Mouse (Mus musculus): ENCODE measurements around the gene Bscl2. TPM values are rescaled to one million over a fixed set of nuclear protein-coding genes. Genes with fewer than 3 reads are reported as not detected.

The Bscl2 gene
- polyA plus RNA-seq, 1 experiment from 2014 or later, result 66.0 TPM

GRCm38 (mm10) chr19:8803879-8804660 lies 33.2 kb upstream of the Bscl2 start:
- 91% methylated on average over 11 of the region's 11 CpGs for WGBS
- ATAC-seq (no peak), DNase-seq (ENCODE audit: low spot score) (no peak)

DNA sequence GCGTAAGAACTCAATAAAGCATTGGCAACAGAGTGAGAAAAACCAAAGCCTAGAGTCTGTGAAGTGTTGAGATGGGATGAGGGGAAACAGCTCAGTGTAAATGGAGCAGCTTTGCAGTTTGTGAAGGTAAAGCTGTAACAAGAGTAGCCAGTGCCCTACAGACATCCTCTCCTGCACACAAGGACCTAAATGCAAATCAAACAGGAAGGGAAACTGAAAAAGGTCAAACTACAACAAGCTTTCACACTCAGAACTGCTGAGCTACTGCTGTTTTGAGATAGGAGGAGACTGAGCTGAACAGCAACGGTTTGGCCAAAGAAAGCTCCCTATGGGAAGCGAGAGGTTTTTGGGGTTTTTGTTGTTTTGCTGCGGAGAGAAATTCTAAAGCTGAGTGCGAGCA lies 30.5 kb upstream of the Bscl2 start:
- DNase-seq (ENCODE audit: low spot score), result no peak
- no peak overlapping the region for H3K4me3 ChIP-seq (ENCODE audit: low read depth, low read length)
- H3K9me3 ChIP-seq (replicated peaks; ENCODE audit: control insufficient read depth, low read length), result no peaks in the 10 kb centered on the region
- H3K36me3 ChIP-seq (ENCODE audit: control insufficient read depth, insufficient read depth, low read length), result peaks cover 59% of the 10 kb centered on the region
- H3K27ac ChIP-seq (ENCODE audit: low read depth, low read length), result no peak overlapping the region
- H3K27me3 ChIP-seq (replicated peaks; ENCODE audit: control insufficient read depth, insufficient read depth, low read length), result no peaks in the 10 kb centered on the region
- no peak overlapping the region for H3K9ac ChIP-seq (ENCODE audit: low read length)
- H3K4me2 ChIP-seq (ENCODE audit: low read length), result no peak overlapping the region
- H3K4me1 ChIP-seq (ENCODE audit: control insufficient read depth, insufficient read depth, low read length), result peaks cover 5% of the 10 kb centered on the region; the same call in 1 of the 2 replicates
- WGBS, result 91% methylated on average over 5 of the region's 5 CpGs
- ATAC-seq, result no peak

More at GRCm38 (mm10) chr19:8803879-8804660, 33.2 kb upstream of the Bscl2 start:
- peaks cover 36% of the 10 kb centered on the region for H3K36me3 ChIP-seq (ENCODE audit: control insufficient read depth, insufficient read depth, low read length)
- peaks cover 8% of the 10 kb centered on the region; the same call in 1 of the 2 replicates for H3K4me1 ChIP-seq (ENCODE audit: control insufficient read depth, insufficient read depth, low read length)
- no peak overlapping the region for H3K4me2 ChIP-seq (ENCODE audit: low read length)
- no peak overlapping the region for H3K27ac ChIP-seq (ENCODE audit: low read depth, low read length)
- no peak overlapping the region for H3K4me3 ChIP-seq (ENCODE audit: low read depth, low read length)
- H3K9me3 ChIP-seq (replicated peaks; ENCODE audit: control insufficient read depth, low read length), result no peaks in the 10 kb centered on the region
- H3K9ac ChIP-seq (ENCODE audit: low read length), result no peak overlapping the region
- no peaks in the 10 kb centered on the region for H3K27me3 ChIP-seq (replicated peaks; ENCODE audit: control insufficient read depth, insufficient read depth, low read length)

- Histone ChIP-seq H3K27ac (ENCODE audit: low read depth, low read length) (no peak overlapping the region), H3K27me3 (replicated peaks; ENCODE audit: control insufficient read depth, insufficient read depth, low read length) (no peaks in the 10 kb centered on the region), H3K36me3 (ENCODE audit: control insufficient read depth, insufficient read depth, low read length) (peaks cover 46% of the 10 kb centered on the region), H3K4me1 (ENCODE audit: control insufficient read depth, insufficient read depth, low read length) (peaks cover 19% of the 10 kb centered on the region), H3K4me2 (ENCODE audit: low read length) (no peak overlapping the region; the same call in 1 of the 2 replicates), H3K9me3 (replicated peaks; ENCODE audit: control insufficient read depth, low read length) (no peaks in the 10 kb centered on the region), H3K9ac (ENCODE audit: low read length) (no peak overlapping the region), H3K4me3 (ENCODE audit: low read depth, low read length) (no peak overlapping the region)
- ATAC-seq (no peak), DNase-seq (ENCODE audit: low spot score) (peak; percentile 32)
- WGBS, result 74% methylated on average over 11 of the region's 11 CpGs
Measured at GRCm38 (mm10) chr19:8815812-8816211, 21.5 kb upstream of the Bscl2 start.

- no peak overlapping the region for H3K27ac ChIP-seq (ENCODE audit: low read depth, low read length)
- ATAC-seq (no peak), DNase-seq (ENCODE audit: low spot score) (no peak)
- 65% methylated on average over 3 of the region's 3 CpGs for WGBS
- no peaks in the 10 kb centered on the region for H3K27me3 ChIP-seq (replicated peaks; ENCODE audit: control insufficient read depth, insufficient read depth, low read length)
- peak overlapping the region; percentile 88 for H3K4me2 ChIP-seq (ENCODE audit: low read length)
- peaks cover 24% of the 10 kb centered on the region for H3K4me1 ChIP-seq (ENCODE audit: control insufficient read depth, insufficient read depth, low read length)
- peak overlapping the region; percentile 40 for H3K9ac ChIP-seq (ENCODE audit: low read length)
- H3K36me3 ChIP-seq (ENCODE audit: control insufficient read depth, insufficient read depth, low read length), result peaks cover 36% of the 10 kb centered on the region
- H3K4me3 ChIP-seq (ENCODE audit: low read depth, low read length), result no peak overlapping the region
- no peaks in the 10 kb centered on the region for H3K9me3 ChIP-seq (replicated peaks; ENCODE audit: control insufficient read depth, low read length)
Measured at GRCm38 (mm10) chr19:8817001-8817400, 20.3 kb upstream of the Bscl2 start.

DNA sequence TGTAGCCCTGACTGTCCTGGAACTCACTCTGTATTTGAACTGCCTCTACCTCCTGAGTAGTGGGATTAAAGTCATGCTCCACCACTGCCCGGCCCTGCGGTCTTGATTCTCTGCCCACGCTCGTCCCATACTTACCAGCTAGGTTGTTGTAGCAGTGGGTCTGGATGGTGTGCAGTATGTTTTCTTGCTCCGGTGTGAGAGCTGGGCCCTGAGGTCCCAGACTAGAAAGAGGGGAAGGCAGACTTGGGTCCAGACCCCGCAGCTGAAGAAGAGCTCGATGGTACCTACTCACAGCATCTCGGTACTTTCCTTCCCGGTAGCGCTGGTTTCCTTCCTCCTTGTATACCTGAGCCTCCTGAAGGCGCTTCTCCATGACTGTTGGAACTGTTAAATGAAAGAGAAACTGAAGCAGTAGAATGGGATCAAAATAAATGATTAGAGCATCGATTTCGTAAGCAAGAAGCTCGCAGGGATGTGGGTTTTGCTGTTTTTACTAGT lies 18.9 kb upstream of the Bscl2 start:
- Histone ChIP-seq H3K36me3 (ENCODE audit: control insufficient read depth, insufficient read depth, low read length) (peaks cover 29% of the 10 kb centered on the region), H3K27ac (ENCODE audit: low read depth, low read length) (peak overlapping the region; percentile 99), H3K27me3 (replicated peaks; ENCODE audit: control insufficient read depth, insufficient read depth, low read length) (no peaks in the 10 kb centered on the region), H3K4me2 (ENCODE audit: low read length) (peak overlapping the region; percentile 88), H3K9me3 (replicated peaks; ENCODE audit: control insufficient read depth, low read length) (no peaks in the 10 kb centered on the region), H3K9ac (ENCODE audit: low read length) (peak overlapping the region; percentile 65), H3K4me1 (ENCODE audit: control insufficient read depth, insufficient read depth, low read length) (peaks cover 37% of the 10 kb centered on the region), H3K4me3 (ENCODE audit: low read depth, low read length) (peak overlapping the region; percentile 99)
- 33% methylated on average over 14 of the region's 14 CpGs for WGBS
- ATAC-seq (no peak), DNase-seq (ENCODE audit: low spot score) (no peak)

- no peaks in the 10 kb centered on the region for H3K27me3 ChIP-seq (replicated peaks; ENCODE audit: control insufficient read depth, insufficient read depth, low read length)
- ATAC-seq (peak; percentile 95), DNase-seq (ENCODE audit: low spot score) (peak; percentile 100)
- H3K9ac ChIP-seq (ENCODE audit: low read length), result peak within 1 kb of the TSS; percentile 95
- peak within 1 kb of the TSS; percentile 99 for H3K4me3 ChIP-seq (ENCODE audit: low read depth, low read length)
- H3K27ac ChIP-seq (ENCODE audit: low read depth, low read length), result peak within 1 kb of the TSS; percentile 99
- peak within 1 kb of the TSS; percentile 88 for H3K4me2 ChIP-seq (ENCODE audit: low read length)
- peaks cover 38% of the 10 kb centered on the region for H3K4me1 ChIP-seq (ENCODE audit: control insufficient read depth, insufficient read depth, low read length)
- WGBS, result under 1% methylated on average over 33 of the region's 33 CpGs
- peaks cover 30% of the 10 kb centered on the region for H3K36me3 ChIP-seq (ENCODE audit: control insufficient read depth, insufficient read depth, low read length)
- H3K9me3 ChIP-seq (replicated peaks; ENCODE audit: control insufficient read depth, low read length), result no peaks in the 10 kb centered on the region
Measured at GRCm38 (mm10) chr19:8818801-8819595, 18.3 kb upstream of the Bscl2 start, which contains the start of gene Ttc9c. Gene Ttc9c, minus strand, starts transcription at chr19:8819333.

DNA sequence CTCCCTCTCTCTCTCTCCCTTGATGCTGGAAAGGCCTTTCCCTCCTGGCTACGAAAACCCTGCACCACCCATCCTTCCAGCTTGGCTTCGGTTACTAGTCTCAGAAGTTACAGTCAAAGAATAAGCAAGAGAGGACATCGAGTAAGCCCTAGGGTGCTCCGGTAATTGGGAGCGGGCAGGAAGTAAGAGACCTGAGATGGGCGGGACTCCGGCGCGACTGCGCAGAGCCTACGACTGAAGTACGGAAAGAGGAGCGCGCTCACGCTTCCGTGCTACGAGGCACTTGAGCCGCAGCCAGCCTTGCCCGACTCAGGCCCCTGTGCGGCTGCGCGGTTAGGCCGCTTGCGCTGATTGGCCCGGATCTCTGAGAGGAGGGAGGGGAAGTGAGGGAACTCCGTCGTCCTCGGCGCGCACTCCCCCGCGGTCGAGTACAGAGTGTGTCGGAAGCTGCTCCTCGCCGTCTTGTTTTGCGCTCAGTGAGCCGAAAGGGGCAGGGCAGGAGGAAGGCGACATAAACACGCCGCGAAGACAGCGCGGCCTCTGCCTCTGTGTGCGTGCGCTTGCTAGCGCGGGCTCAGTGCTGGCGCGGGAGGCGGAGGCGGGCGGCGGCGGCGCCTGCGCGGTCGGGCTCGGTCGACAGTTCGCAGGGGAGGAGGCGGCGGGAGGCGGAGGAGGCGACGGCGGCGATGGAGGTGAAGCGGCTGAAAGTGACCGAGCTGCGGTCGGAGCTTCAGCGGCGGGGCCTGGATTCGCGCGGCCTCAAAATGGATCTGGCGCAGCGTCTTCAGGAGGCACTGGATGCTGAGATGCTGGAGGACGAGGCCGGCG lies 17.5 kb upstream of the Bscl2 start, which contains the start of gene Hnrnpul2:
Gene Hnrnpul2, plus strand, starts transcription at position 415 of the 828 bp plus-strand sequence.
- peak; percentile 99 for DNase-seq (ENCODE audit: low spot score)
- peak; percentile 95 for ATAC-seq
- Histone ChIP-seq H3K4me3 (ENCODE audit: low read depth, low read length) (peak within 1 kb of the TSS; percentile 99), H3K9ac (ENCODE audit: low read length) (peak within 1 kb of the TSS; percentile 95), H3K27ac (ENCODE audit: low read depth, low read length) (peak within 1 kb of the TSS; percentile 99), H3K4me2 (ENCODE audit: low read length) (peak within 1 kb of the TSS; percentile 88), H3K4me1 (ENCODE audit: control insufficient read depth, insufficient read depth, low read length) (peaks cover 38% of the 10 kb centered on the region), H3K27me3 (replicated peaks; ENCODE audit: control insufficient read depth, insufficient read depth, low read length) (no peaks in the 10 kb centered on the region), H3K9me3 (replicated peaks; ENCODE audit: control insufficient read depth, low read length) (no peaks in the 10 kb centered on the region), H3K36me3 (ENCODE audit: control insufficient read depth, insufficient read depth, low read length) (peaks cover 31% of the 10 kb centered on the region)
- WGBS, result under 1% methylated on average over 82 of the region's 83 CpGs

DNA sequence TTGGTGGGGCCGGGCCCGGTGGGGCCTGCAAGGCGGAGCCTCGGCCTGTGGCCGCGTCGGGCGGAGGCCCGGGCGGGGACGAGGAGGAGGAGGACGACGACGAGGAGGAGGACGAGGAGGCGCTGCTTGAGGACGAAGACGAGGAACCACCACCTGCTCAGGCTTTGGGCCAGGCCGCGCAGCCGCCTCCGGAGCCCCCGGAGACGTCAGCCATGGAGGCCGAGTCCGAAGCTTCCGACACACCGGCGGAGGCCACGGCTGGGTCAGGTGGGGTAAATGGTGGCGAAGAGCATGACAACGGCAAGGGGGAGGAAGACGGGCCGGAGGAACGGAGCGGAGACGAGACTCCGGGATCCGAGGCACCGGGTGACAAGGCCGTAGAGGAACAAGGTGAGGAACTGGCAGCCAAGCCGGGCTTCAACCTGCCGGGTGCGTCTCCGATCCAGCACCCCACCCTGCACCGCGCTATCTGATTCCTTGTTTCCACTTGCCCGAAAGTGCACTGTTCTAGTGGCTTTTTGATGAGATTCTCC lies 16.8 kb upstream of the Bscl2 start:
- DNase-seq (ENCODE audit: low spot score) (no peak), ATAC-seq (peak; percentile 10; the same call in 1 of the 2 replicates)
- H3K27ac ChIP-seq (ENCODE audit: low read depth, low read length), result peak overlapping the region; percentile 99
- H3K36me3 ChIP-seq (ENCODE audit: control insufficient read depth, insufficient read depth, low read length), result peaks cover 31% of the 10 kb centered on the region
- 0% methylated on average over 37 of the region's 48 CpGs for WGBS
- no peaks in the 10 kb centered on the region for H3K9me3 ChIP-seq (replicated peaks; ENCODE audit: control insufficient read depth, low read length)
- peak overlapping the region; percentile 88 for H3K4me2 ChIP-seq (ENCODE audit: low read length)
- no peaks in the 10 kb centered on the region for H3K27me3 ChIP-seq (replicated peaks; ENCODE audit: control insufficient read depth, insufficient read depth, low read length)
- H3K9ac ChIP-seq (ENCODE audit: low read length), result peak overlapping the region; percentile 95
- H3K4me1 ChIP-seq (ENCODE audit: control insufficient read depth, insufficient read depth, low read length), result peaks cover 38% of the 10 kb centered on the region
- peak overlapping the region; percentile 99 for H3K4me3 ChIP-seq (ENCODE audit: low read depth, low read length)

All from forebrain, embryonic 14.5 days (tissue).